Mouse (Mus musculus) bone marrow macrophage, adult 2 months (primary cell): Measurements from ENCODE around the gene Sppl2a. TPM values are rescaled to one million over a fixed set of nuclear protein-coding genes. Genes with fewer than 3 reads are reported as not detected.
A peak's percentile ranks its signal among the peaks of the same experiment; 100 is the strongest.

Source experiments
- H3K27ac ChIP-seq: 2 replicates; pipeline ENCODE4 v1.5.1; 2012; ENCODE audit warnings: low read depth, low read length; ENCODE audit not compliant: insufficient read depth
- H3K4me1 ChIP-seq: 2 replicates; pipeline ENCODE4 v1.6.1; 2012; ENCODE audit warnings: low read length; ENCODE audit not compliant: control insufficient read depth, insufficient read depth
- H3K4me3 ChIP-seq: 2 replicates; pipeline ENCODE4 v1.5.1; 2012; ENCODE audit warnings: mild to moderate bottlenecking, low read length, moderate library complexity; ENCODE audit not compliant: insufficient read depth
- CTCF ChIP-seq: IDR thresholded peaks from 2 replicates; pipeline ENCODE4 v1.5.1; 2012; ENCODE audit warnings: low read depth, mild to moderate bottlenecking, low read length, moderate library complexity
- POLR2A ChIP-seq: IDR thresholded peaks from 2 replicates; pipeline ENCODE4 v1.6.1; 2012; ENCODE audit warnings: mild to moderate bottlenecking, low read depth, low read length, borderline replicate concordance
- polyA plus RNA-seq: library from polyadenylated mRNA; stranded (reverse); fragments of >200 nt; gene quantifications from 2 replicates; pipeline ENCODE4 v1.2.4, GENCODE M21; 2012; ENCODE audit not compliant: missing spikeins, insufficient read depth, insufficient read length

The Sppl2a gene
- polyA plus RNA-seq, 1 experiment, result 127 TPM

DNA sequence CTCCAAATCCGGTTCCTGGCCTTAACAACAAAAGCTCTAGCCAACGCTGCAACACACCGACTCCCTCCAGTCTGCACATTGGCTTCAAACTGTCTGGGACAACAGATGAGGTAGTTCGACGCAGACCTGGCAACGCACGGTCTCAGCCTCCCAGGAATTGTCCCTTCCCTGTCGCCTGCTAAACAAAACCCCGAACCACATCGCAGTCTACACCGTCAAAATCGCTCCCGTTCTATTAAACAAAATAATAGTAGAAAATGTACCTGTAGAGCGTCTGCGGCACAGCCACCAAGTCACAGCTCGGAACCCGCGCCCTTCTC is 57.6 kb downstream of the Sppl2a start:
- peak overlapping the region; percentile 68 for H3K4me3 ChIP-seq
- no peak for TF ChIP-seq CTCF
- TF ChIP-seq POLR2A, result no peak
- peaks cover 5% of the 10 kb centered on the region; the same call in 1 of the 2 replicates for H3K4me1 ChIP-seq
- peak overlapping the region; percentile 90 for H3K27ac ChIP-seq

DNA sequence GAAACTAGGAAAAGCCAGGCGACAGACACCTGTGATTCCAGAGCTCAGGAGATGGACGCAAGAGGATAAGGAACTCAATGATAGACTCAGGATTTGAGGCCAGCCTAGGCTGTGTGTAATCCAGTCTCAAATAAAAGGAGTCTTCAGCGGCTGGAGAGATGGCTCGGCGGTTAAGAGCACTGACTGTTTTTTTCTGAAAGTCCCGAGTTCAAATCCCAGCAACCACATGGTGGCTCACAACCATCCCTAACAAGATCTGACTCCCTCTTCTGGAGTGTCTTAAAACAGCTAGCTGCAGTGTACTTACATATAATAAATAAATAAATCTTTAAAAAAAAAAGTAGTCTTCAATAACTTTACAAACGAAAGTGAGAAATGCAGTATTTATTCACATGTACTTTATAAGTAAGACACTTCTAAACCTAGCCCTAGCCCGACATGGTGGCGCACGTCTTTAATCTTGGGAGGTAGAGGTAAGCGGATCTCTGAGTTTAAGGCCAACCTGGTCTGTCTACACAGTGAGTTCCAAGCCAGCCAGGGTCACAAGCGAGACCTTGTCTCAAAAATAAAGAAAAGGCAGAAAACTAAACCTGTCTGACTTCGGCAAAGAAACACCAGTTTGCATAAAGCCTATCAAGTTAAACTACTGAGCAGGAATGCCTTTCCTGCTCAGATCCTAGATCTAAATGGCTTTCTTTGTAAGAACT is 58.1 kb downstream of the Sppl2a start:
- TF ChIP-seq POLR2A (no peak), CTCF (no peak)
- H3K4me1 ChIP-seq, result peaks cover 7% of the 10 kb centered on the region; the same call in 1 of the 2 replicates
- H3K4me3 ChIP-seq, result peak overlapping the region; percentile 68
- peak overlapping the region; percentile 90 for H3K27ac ChIP-seq

DNA sequence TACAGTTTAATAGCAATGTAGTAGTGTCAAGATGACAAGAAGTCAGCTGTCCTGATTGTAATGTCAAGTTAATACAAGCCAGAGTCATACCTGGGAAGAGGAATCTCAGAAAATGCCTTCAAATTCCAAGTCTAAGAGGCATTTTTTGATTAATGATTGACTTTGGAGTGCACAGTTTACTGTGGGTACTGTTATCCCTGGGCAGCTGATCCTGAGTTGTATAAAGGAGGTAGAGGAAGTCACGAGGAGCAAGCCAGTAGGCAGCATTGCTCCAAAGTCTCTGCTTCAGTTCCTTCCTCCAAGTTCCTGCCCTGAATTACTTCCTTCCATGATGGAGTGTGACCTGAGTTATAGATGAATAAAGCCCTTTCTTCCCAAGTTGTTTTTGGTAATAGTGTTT is 66.7 kb downstream of the Sppl2a start:
- H3K4me3 ChIP-seq, result no peak overlapping the region
- TF ChIP-seq POLR2A (no peak), CTCF (no peak)
- H3K27ac ChIP-seq, result no peak overlapping the region
- H3K4me1 ChIP-seq, result peaks cover 15% of the 10 kb centered on the region

DNA sequence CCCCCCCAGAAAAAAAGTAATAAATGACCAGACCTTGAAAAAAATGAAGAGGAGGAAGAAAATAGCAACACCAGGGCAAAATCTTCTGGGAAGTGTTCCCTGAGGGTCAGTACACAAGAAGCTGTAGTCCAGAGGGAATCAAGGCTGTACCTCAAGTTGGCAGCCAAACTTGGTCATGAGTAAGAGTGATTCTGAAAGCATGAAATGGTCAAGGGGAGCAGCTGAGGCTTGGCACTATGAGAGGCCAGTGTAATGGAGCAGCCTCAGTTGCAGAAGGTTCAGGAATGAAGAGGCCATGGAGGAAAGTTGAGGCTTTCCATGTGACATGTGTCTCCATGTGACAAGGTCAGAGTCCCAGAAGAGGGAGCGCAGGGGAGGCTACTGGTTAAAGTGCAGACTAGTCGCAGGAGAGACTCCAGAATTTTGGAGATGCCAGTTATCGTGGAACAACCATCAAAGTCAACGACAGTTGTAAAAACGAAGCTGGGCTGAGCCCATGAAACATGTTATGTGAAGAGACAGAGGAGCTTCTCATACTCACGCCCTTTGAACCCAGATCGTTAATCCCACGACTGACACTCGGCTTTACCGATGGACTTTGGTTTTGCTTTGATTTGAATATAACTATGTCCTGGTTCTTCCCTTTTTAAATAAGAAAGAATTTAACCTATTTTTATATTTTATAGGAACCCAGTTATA is 67.4 kb downstream of the Sppl2a start:
- peaks cover 16% of the 10 kb centered on the region for H3K4me1 ChIP-seq
- no peak overlapping the region for H3K27ac ChIP-seq
- TF ChIP-seq CTCF (no peak), POLR2A (no peak)
- H3K4me3 ChIP-seq, result no peak overlapping the region

DNA sequence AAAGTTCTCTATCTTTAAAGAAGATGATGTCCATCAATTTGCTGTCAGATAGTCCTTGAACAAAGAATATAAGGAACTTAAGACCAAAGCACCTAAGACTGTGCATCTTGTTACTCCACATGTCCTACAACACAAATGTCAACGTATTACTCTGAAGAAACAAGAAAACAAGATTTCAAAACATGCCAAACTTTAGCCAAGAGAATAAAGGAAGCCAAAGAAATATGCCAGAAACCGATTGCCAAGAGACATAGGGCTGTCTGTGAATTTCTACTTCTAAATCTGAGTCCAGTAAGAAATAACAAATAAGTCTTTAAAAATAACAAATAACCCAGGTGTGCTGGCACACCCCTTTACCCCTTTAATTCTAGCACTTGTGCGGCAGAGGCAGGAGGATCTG is 68.0 kb downstream of the Sppl2a start:
- Histone ChIP-seq H3K27ac (no peak overlapping the region), H3K4me1 (peaks cover 16% of the 10 kb centered on the region), H3K4me3 (no peak overlapping the region)
- TF ChIP-seq CTCF (no peak), POLR2A (no peak)

DNA sequence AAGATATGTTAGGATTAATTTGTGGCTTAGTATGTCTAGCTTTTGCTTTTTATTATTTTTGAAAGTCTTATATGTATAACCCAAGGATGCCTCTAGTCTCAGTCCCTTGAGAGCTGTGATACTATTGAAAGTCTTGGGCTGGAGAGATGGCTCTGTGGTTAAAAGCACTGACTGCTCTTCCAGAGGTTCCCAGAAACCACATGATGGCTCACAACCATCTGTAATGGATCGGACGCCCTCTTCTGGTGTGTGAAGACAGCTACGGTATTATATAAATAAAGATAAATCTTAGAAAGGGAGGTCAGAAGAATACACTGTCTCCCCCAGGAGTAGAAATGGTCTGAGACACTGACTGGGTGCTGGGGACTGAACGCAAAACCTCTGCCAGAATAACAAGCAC is 88.3 kb downstream of the Sppl2a start:
- no peak for TF ChIP-seq CTCF
- no peak for TF ChIP-seq POLR2A
- H3K4me3 ChIP-seq, result no peak overlapping the region
- no peaks in the 10 kb centered on the region for H3K4me1 ChIP-seq
- no peak overlapping the region for H3K27ac ChIP-seq

Other genes starting within 250 kb of the Sppl2a start
- 112 and 116 TPM in 2 replicates for gene Usp8, start 225.9 kb downstream of the Sppl2a start, polyA plus RNA-seq
- gene Usp50, start 149.8 kb downstream of the Sppl2a start, polyA plus RNA-seq, result 2.6 and 4.2 TPM in 2 replicates
- 53.2 and 55.1 TPM in 2 replicates for gene Trpm7, start 57.0 kb downstream of the Sppl2a start, polyA plus RNA-seq
- 13.0 and 14.1 TPM in 2 replicates for gene Ap4e1, start 75.5 kb upstream of the Sppl2a start, polyA plus RNA-seq
- 215 and 227 TPM in 2 replicates for gene Blvra, start 137.4 kb upstream of the Sppl2a start, polyA plus RNA-seq
- gene Ncaph, start 200.7 kb upstream of the Sppl2a start, polyA plus RNA-seq, result 32.5 and 33.3 TPM in 2 replicates
- 23.8 and 26.6 TPM in 2 replicates for gene Itpripl1, start 210.2 kb upstream of the Sppl2a start, polyA plus RNA-seq